Mouse (Mus musculus) cerebellum, adult (tissue): Measurements from ENCODE around the gene Asb3.
"Not testable (repeated sequence)": the region's sequence is repeated elsewhere in the genome, so short reads cannot be mapped to it uniquely, and the experiment has no call there.

Experiments used
- ATAC-seq: cut with Nextera tagmentation; 2 replicates; pipeline ENCODE4 v1.9.2; 2017; ENCODE audit warnings: mild to moderate bottlenecking, moderate library complexity, mixed read lengths; ENCODE audit not compliant: insufficient number of reproducible peaks, low FRiP score, low TSS enrichment

Asb3 gene

DNA sequence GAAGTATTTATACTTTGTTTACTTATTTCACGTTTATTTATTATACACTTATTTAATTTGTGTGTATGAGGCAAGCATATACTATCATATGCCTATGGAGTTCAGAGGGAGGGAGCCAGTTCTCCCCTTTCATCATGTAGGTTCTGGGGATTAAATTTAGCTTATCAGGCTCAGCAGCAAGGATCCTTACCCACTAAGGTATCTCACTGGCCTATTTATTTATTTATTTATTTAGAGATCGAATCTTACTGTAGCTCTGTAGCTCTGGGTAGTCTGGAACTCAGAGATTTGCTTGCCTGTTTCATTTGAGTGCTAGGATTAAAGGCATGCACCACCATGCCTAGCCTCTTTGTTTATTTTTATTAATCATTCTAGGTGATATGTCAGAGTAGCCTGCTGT lies 113.5 kb downstream of the Asb3 start:
- no peak for ATAC-seq

DNA sequence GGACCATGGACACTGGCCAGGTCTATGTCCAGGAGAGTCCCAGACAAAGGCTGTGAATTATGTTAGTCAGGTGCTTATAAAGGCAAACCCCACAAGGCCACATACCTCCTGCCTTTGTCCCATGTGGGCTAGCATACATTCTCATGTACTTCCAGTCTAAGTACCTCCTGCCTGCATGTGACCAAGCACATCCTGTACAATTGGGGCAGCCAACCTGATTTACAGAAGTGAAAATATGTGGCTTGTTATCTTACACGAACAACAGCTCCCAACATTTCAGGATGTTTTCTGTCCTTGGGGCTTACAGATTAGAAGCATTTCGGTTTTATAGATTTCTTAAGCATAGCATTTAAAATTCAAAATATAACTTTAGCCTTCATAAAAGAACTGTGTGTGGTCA lies 114.8 kb downstream of the Asb3 start:
- no peak for ATAC-seq

DNA sequence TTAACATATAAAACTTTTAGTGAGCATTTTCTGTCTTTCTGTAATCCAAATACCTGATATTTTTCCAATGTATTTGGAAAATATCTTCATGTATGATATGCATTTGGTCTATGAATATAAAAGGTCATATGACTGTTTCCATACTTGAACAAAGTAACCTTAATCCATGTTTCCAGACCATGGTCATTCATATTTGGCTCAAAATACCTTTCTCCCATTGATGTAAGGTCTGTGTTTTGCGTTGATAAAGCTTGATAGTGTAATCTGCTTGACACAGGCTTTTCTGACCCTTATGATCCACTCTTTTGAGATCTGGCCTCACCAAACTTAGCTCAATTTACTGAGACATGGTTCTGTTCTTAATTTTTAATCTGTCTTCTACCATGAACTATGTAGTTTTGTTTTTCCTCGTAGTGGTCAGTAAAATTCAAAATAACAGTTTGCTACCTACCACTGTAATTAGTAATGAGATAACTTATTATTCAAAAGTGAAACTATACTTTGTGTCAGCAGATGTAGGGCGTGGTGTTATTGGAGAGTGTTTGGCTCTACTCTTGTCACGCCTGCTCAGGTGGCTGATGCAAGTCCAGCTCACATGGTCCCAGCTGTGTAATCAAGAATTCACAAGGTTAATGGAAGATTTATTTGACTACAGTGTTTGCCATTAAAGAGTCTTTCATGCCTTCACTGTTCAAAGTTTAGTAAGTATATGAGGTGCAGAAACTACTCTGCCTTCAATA lies 116.1 kb downstream of the Asb3 start:
- no peak for ATAC-seq

DNA sequence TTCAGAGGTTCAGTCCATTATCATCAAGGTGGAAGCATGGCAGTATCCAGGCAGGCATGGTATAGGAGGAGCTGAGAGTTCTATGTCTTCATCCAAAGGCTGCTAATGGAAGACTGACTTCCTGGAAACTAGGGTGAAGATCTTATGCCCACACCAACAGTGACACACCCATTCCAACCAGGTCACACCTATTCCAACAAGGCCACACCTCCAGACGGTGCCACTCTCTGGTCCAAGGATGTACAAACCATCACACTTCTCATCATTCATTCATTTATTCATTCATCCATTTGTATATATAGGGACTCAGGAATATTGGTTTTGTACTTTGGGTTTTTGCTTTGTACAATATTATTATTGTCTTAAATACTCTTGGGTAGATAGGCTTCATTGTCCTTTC lies 124.5 kb downstream of the Asb3 start:
- ATAC-seq = not testable (repeated sequence)

DNA sequence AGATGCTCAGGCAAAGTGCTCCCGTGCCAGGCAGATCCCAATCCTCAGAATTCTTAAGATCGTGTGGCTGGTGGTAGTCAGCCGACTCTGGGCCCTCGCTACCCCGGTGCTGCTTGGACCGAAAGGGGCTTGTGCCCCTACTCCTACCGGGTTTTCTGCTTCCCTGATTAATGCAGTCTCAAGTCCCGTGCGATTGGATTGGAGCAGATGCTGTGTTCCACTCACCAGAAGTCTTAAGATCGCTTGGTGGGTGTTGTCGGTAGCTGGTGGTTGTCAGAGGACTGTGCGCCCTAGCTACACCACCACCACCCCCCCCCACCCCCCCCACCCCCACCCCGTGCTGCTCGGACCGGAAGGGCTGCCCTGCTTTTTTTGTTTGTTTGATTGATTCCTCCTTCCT lies 132.2 kb downstream of the Asb3 start:
- ATAC-seq = not testable (repeated sequence)

DNA sequence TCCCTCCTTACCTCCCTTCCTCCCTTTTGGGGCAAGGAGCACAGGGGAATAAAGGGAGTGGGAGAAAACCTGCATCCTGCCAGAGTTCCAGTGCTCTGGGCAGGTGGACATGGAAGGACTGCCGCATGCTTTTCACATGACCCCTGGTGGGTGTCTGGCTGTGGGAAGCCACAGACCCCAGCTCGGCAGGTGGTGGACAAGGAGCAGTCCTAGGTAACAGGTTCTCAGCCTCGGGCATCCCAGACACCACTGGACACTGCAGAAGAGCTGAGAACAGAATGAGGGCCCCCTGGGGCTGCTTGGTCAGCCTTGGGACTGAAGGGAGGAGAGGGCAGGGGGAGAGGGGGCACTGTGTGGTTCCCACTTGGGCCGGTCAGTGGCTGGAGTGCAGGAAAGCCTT lies 149.7 kb downstream of the Asb3 start:
- ATAC-seq = no peak

DNA sequence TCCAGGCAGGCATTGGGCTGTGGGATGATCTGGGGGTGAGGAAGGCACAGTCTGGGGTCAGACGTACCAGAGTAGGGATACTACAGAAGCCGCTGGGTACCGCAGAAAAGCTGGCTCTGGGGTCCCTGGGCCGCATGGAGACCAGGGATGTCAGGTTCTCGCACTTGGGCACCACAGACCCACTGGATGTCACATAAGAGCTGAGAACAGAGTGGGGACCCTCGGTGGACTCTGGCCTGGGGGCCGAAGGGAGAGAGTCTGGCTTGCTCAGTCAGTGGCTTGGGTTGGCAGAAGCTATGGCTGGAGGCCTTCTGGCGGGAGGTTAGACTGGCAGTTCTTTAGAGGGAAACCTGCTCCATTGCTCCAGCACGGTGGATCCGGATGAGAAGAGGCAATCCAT lies 204.8 kb downstream of the Asb3 start:
- no peak for ATAC-seq

DNA sequence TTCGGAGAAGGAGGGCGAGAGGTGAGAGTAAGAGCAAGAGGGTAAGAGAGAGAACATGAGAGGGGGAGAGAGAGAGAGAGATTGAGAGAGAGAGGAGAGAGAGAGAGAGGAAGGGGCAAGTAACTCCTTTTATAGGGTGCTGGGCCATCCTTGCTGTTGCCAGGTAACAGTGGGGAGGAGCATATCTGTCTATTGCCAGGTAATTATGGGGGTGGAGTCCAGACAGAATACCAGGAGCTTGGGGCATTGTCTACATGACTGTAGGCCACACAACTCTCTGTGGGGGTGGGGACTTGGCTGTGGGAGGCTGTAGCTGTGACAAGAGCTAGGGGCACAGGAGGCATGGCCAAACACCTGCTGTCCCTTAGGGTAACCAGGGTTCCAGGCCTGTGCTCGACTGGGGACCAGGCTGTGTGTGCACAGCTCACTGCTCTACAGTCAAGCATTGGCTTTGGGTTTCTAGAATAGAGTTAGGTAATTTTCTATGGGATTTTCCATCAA lies 205.3 kb downstream of the Asb3 start:
- ATAC-seq = no peak

DNA sequence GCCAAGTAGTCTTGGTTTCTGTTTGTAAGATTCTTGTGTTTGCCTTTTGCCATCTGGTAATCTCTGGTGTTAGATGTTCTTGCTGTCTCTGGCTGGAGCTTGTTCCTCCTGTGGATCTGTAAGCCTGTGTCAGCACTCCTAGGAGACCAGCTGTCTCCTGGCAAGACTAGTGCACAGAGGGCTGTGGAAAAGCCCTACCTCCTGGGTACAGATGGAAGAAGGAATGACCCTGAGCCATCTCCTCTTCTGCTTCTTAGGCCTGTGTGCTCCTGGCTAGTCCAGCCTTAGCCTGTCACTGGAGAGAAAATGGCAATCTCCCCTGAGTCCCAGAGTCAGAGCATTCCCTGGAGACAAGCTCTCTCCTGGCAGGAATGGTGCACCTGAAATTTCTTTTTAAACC lies 214.3 kb downstream of the Asb3 start:
- ATAC-seq = peak; percentile 89

DNA sequence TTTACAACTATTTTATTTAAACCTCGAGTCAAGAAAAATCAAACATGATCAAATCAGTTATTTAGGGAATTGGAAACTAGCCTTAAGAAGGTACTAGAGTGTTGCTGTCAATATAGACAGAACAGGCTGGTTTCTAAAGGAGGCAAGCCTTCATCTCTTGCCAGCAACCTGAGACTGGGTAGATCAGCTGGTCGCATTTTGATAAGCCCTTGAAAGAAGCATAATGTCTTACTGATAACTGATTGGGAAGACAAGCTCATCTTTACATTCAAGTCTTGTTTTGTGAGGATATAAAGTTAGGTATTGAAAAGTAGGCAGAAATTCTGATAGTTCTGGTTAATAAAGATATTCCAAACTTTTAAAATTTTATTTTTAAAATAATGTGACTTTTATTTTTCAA lies 217.0 kb downstream of the Asb3 start:
- ATAC-seq = no peak

DNA sequence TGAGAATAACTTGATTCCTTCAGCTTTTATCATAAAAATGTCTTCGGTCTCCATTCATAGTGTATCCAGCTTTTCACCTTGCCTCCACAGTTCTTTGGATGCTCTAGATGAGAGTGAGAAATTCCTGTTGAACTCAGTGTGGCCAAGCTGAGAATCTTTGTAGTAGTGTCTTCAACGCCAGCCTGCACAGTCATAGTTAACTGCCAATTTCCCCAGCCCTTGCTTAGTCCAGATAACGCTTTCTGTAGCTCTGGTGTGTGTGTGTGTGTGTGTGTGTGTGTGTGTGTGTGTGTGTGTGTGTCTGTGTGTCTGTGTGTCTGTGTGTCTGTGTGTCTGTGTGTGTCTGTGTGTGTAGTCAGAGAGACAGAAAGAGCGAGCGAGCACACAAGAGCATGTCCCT lies 220.1 kb downstream of the Asb3 start:
- no peak for ATAC-seq

DNA sequence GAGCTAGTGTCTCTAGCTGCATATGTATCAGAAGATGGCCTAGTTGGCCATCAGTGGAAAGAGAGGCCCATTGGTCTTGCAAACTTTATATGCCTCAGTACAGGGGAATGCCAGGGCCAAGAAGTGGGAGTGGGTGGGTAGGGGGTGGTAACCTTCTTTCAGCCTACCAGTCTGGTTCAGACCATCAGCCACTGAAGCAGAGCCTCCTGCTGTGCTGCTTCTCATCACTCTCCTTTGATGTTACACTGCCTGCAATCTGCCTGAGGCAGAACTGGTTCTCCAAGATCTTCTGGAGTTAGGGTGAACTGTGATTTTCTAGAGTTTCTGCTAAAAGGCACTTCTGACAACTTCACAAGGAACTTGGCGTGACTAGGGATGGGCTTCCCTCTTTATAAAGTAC lies 241.7 kb downstream of the Asb3 start:
- not testable (repeated sequence) for ATAC-seq

DNA sequence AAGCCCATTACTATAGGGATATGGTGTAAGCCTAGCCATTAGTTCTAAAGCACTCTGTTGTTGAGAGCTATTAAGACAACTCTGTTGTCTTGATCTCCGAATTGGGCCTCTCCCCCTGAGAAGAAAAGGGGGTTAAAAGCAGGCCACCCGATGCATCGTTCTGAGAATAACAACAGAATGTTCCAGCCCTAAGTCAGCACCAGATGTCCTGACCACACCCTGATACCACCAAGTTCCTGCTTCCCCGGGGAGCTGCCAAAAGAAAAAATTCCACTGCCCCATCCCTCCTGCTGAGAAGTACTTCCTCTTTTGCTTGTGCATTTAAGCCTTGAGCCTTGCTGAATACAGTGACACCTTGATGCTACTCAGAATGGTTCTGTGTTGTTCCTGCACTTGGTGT lies 248.5 kb downstream of the Asb3 start:
- not testable (repeated sequence) for ATAC-seq

DNA sequence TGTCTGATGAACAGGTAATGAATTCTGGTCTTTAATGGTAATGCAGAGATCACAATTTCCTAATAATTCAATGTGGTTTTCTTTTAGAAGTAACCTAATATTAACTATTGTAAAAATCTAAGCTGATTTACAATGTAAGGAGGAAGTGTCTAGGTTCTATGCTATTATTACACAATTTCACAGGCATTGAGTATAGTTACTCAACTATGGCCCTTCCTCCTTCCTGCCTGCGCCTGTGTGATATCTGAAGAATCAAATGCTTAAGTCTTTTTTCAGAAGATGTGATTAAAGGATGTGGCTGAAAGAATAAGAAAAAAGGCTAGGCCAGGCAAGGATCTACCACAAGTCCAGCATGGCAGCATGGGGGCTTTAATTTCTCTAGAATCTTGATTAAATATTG lies 249.6 kb downstream of the Asb3 start:
- not testable (repeated sequence) for ATAC-seq

DNA sequence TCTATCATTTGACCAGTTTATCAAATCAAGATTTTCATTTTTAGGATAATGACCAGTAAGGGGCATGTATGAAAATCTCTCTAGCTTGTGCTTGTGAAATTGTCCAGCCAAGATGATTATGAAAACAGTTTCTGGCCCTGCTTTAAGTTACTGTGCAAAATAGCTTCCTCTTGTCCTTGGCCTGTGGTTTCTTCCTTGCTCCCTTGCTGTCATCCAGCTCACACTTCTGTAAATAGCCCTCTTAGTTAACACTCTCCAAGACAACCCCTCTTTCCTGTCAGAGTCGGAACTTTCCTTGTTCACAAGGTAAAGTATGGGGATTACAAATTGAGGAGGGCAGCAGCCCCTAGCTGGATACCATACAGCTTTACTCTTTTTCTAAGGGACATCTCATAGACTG lies 253.2 kb downstream of the Asb3 start:
- ATAC-seq = not testable (repeated sequence)
